Mouse (Mus musculus) G1E (cell line): Measurements from ENCODE around the gene C2cd4d.

Source experiments
- CTCF ChIP-seq: IDR thresholded peaks from 2 replicates; pipeline ENCODE4 v1.5.1; 2012; ENCODE audit warnings: low read depth, low read length, inconsistent platforms, mixed read lengths
- POLR2AphosphoS5 ChIP-seq: IDR thresholded peaks from 2 replicates; pipeline ENCODE4 v1.6.1; 2012; ENCODE audit warnings: low read depth, low read length, inconsistent platforms; ENCODE audit not compliant: insufficient replicate concordance
- TAL1 ChIP-seq: conservative IDR thresholded peaks from 2 replicates; pipeline ENCODE4 v1.6.1; 2012; ENCODE audit warnings: low read depth, low read length, inconsistent platforms, mixed read lengths

DNA sequence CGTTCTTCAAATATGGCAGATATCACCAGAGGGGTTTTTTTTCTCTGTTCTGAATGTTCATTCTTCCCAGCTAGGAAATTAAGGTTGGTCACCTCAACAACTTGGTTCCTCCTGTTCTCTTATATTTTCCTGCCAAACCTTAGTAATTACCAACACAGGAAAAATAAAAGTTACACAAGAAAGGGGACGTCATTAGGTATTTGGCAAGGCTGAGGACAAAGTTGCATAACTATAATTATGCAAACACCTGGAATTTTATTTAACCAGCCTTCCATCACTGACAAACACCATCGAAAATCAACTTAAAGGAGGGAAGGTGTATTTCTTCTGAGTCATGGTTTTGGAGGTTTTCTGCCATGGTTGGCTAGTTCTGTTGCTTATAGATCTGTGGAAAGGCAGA, 23.7 kb upstream of the C2cd4d start:
- TF ChIP-seq CTCF (no peak), POLR2AphosphoS5 (no peak), TAL1 (no peak)
